Mouse (Mus musculus): ENCODE measurements around the gene Gm136. TPM values are rescaled to one million over a fixed set of nuclear protein-coding genes. Genes with fewer than 3 reads are reported as not detected.
"Not testable (repeated sequence)": the region's sequence is repeated elsewhere in the genome, so short reads cannot be mapped to it uniquely, and the experiment has no call there.

Gm136 gene
- polyA plus RNA-seq, 1 experiment from 2014 or later: not detected

DNA sequence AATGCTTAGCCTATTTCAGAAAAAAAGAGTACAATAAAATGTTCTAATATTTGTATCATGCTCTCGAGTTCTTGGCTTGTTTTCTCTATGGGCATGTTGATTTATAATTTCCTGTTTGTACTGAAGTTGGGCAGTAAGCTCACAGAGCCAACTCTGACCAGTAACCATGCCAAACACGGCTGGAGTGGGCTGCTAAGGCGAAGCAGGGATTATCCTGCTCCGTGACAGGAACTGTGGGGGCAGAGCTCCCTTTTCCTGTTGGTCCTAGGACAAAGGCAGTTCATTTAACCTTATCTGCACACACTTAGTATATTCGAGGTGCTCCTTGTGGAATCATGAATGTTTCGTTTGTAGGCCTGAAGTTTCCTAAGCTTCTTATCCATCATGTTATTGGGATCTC lies 6.8 kb downstream of the Gm136 start:
- Histone ChIP-seq H3K27ac (no peak overlapping the region), H3K4me1 (no peaks in the 10 kb centered on the region), H3K4me3 (no peak overlapping the region), H3K9me3 (no peaks in the 10 kb centered on the region), H3K9ac (no peak overlapping the region), H3K27me3 (replicated peaks) (no peaks in the 10 kb centered on the region), H3K36me3 (no peaks in the 10 kb centered on the region), H3K4me2 (replicated peaks) (no peak overlapping the region)
- ATAC-seq (ENCODE audit: low FRiP score, low read depth): no peak
- 67% methylated on average over 6 of the region's 6 CpGs for WGBS

DNA sequence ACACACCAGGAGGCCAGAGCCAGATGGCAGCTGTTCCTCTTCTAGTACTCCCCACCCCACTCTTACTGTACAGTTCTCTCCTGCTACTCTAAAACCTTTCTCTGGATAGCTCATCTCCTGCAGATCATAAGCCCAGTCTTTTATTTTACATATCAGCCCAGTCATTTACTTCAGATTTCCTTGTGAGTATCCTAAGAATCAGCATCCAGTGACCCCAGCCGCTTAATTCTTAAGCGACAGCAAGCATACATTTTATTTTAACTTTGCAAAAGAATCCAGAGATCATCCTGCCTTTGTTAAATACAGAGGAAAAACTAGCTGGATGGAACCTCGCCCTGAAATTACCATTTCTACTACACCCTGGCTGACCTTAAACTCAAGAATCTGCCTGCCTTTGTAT lies 21.6 kb downstream of the Gm136 start:
- H3K4me1 ChIP-seq: no peaks in the 10 kb centered on the region
- 75% methylated on average over 3 of the region's 3 CpGs for WGBS
- no peaks in the 10 kb centered on the region for H3K27me3 ChIP-seq (replicated peaks)
- no peak overlapping the region for H3K4me2 ChIP-seq (replicated peaks)
- no peak overlapping the region for H3K9ac ChIP-seq
- H3K36me3 ChIP-seq: no peaks in the 10 kb centered on the region
- no peak overlapping the region for H3K27ac ChIP-seq
- no peak for ATAC-seq (ENCODE audit: low FRiP score, low read depth)
- no peaks in the 10 kb centered on the region for H3K9me3 ChIP-seq
- H3K4me3 ChIP-seq: no peak overlapping the region

DNA sequence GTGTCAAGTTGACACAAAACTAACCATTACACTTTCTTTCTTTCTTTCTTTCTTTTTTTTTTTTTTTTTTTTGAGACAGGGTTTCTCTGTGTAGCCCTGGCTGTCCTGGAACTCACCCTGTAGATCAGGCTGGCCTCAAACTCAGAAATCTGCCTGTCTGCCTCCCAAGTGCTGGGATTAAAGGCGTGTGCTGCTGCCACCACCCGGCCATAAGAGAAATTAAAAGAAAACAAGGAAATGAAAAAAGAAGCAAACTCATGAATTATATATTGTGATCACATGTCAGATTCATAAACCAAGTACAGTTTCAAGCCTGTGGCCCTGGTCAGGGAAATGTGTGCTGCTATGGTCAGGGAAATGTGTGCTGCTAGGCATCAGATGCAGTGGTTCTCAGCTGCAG lies 22.6 kb downstream of the Gm136 start:
- not testable (repeated sequence) for H3K4me3 ChIP-seq; H3K4me1 ChIP-seq; ATAC-seq (ENCODE audit: low FRiP score, low read depth); H3K27ac ChIP-seq; H3K9ac ChIP-seq; H3K4me2 ChIP-seq (replicated peaks); H3K36me3 ChIP-seq; H3K9me3 ChIP-seq; H3K27me3 ChIP-seq (replicated peaks)
- WGBS: 38% methylated on average over 2 of the region's 2 CpGs

DNA sequence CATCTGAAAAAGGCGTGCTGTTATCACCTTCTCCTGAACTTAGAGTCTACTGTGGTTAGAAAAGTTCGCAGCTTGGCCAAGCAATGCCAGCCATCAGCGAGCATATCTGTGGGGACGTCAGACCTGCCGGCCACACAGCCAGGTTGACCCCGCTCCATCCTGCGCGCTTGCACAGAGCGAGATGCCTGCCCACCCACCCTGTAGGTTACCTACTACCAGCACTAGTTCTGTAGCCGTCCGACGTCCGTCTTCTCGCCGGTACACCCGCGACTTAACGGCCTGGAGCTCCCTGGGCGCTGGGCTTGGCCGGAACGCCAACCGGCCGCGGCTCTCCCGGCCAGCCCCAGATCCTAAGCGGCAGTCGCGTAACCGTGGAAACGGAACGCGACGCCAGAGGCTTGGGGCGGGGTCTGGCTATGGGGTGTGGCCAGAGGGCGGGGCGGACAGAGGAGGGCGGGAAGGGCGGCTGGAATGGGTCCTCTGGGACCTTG lies 26.2 kb downstream of the Gm136 start, which contains the start of gene Cfap206:
Cfap206 (minus strand) TSS at position 356 of the 491 bp plus-strand sequence.
- Histone ChIP-seq H3K9ac (peak within 1 kb of the TSS; percentile 44), H3K27me3 (replicated peaks) (no peaks in the 10 kb centered on the region), H3K4me1 (no peaks in the 10 kb centered on the region), H3K27ac (no peak within 1 kb of the TSS), H3K9me3 (no peaks in the 10 kb centered on the region), H3K4me3 (peak within 1 kb of the TSS; percentile 50), H3K4me2 (replicated peaks) (peak within 1 kb of the TSS; percentile 87), H3K36me3 (no peaks in the 10 kb centered on the region)
- ATAC-seq (ENCODE audit: low FRiP score, low read depth): peak; percentile 98
- WGBS: under 1% methylated on average over 38 of the region's 38 CpGs

DNA sequence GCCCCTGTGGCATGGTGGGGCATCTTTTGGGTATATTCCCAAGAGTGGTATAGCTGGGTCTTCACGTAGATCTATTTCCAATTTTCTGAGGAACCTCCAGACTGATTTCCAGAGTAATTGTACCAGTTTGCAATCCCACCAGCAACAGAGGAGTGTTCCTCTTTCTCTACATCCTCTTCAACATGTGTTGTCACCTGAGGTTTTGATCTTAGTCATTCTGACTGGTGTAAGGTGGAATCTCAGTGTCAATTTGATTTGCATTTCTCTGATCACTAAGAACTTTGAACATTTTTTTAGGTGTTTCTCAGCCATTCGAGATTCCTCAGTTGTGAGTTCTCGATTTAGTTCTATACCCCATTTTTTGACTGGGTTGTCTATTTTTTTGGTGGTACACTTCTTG lies 30.4 kb downstream of the Gm136 start:
- WGBS: 92% methylated on average over 3 of the region's 3 CpGs
- ATAC-seq (ENCODE audit: low FRiP score, low read depth); H3K4me1 ChIP-seq; H3K9me3 ChIP-seq; H3K36me3 ChIP-seq; H3K4me3 ChIP-seq; H3K27ac ChIP-seq; H3K9ac ChIP-seq; H3K27me3 ChIP-seq (replicated peaks); H3K4me2 ChIP-seq (replicated peaks): not testable (repeated sequence)

DNA sequence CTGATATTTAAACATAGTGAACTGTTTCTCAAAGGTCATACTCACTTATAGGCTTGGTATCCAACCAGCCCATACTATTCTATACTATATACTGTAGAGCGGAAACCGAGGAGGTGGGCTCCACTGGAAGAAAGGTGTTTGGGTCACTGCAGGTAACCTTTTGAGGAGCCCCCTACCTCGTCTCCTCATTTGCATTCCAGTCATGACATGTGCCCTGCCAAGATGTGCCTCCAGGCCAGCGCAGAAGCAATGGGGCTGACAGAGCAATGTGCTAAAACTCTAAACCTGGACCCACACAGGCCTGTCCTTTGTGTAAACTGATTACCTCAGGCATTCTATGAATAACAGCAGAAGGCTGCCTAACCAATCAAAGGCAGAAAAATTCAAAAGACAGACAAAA lies 31.8 kb downstream of the Gm136 start:
- 67% methylated on average over 4 of the region's 4 CpGs for WGBS
- Histone ChIP-seq H3K4me3 (no peak overlapping the region), H3K36me3 (no peaks in the 10 kb centered on the region), H3K9me3 (peaks cover 7% of the 10 kb centered on the region), H3K27me3 (replicated peaks) (no peaks in the 10 kb centered on the region), H3K9ac (no peak overlapping the region), H3K27ac (no peak overlapping the region), H3K4me2 (replicated peaks) (no peak overlapping the region), H3K4me1 (no peaks in the 10 kb centered on the region)
- ATAC-seq (ENCODE audit: low FRiP score, low read depth): no peak

DNA sequence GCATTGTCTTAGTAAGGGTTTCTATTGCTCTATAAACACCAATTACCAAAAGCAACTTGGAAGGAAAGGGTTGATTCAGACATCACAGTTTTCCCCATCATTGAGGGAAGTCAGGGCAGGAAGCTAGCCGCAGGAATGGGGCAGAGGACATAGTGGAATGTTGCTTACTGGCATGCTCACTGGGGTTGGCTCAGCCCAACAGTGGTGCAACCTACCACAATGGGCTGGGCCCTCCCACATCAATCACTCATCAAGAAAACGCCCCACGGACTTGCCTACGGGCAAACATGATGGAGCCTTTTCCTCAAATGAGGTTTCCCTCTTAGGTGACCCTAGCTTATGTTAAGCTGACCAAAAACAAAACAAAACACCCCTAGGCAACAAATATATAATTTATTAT lies 32.9 kb downstream of the Gm136 start:
- WGBS: 62% methylated on average over 4 of the region's 4 CpGs
- no peak for ATAC-seq (ENCODE audit: low FRiP score, low read depth)
- Histone ChIP-seq H3K27ac (no peak overlapping the region), H3K9me3 (peaks cover 7% of the 10 kb centered on the region), H3K4me1 (no peaks in the 10 kb centered on the region), H3K4me2 (replicated peaks) (no peak overlapping the region), H3K4me3 (no peak overlapping the region), H3K36me3 (no peaks in the 10 kb centered on the region), H3K9ac (no peak overlapping the region), H3K27me3 (replicated peaks) (no peaks in the 10 kb centered on the region)

DNA sequence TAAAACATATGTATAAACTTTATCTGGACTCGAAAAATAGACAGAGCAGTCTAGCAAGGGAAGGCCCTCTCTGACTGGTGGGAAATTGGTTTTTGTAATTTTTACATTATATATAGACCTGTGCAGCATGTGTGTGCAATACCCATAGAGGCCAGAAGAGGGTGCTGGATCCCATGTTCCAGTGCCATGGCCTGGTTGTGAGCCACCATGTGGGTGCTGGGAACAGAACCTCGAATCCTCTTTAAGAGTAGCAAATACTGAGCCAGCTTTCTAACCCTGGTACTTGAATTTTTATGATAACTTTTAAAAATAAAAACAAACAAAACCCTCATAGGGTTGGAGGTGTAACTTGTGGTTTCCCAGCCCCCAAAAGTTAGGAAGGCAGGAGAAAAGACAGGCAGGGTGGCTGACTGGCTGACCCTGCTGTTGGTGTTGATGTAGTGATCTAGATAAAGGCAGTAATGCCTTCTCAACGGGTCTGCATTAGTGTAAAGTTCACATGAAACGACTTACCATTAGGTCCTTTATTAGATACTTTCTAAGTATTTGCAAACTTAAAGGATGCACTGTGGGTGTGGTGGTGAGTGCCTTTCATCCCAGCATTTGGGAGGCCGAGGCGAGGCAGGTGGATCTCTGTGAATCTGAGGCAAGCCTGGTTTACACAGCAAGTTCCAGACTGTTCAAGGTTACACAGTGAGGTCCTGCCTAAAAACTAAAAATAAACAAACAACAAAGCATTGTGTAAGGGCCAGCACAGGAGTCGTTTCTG lies 35.8 kb downstream of the Gm136 start:
- Histone ChIP-seq H3K27me3 (replicated peaks) (no peaks in the 10 kb centered on the region), H3K4me1 (no peaks in the 10 kb centered on the region), H3K9me3 (peaks cover 7% of the 10 kb centered on the region), H3K36me3 (no peaks in the 10 kb centered on the region), H3K4me2 (replicated peaks) (no peak overlapping the region), H3K9ac (no peak overlapping the region), H3K27ac (no peak overlapping the region), H3K4me3 (no peak overlapping the region)
- 90% methylated on average over 7 of the region's 7 CpGs for WGBS
- ATAC-seq (ENCODE audit: low FRiP score, low read depth): no peak

DNA sequence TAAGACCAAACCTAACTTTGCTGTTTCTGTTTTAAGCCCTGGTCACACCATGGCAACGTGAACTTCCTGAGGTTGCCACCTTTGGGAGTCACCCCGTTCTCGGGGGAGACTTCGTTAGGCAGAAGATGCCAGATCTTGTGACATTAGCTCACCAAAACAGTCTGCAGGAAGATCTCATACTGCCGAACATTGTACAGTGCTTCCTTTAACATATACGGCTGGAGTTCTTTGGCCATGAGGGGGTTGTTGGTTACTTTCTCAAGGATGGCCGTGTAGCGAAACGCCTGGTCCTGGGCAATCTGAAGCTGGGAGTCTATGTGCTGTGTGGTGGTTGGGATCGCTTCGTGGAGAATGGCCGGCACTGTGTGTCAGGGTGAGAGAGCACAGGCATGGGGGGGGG lies 36.6 kb downstream of the Gm136 start:
- WGBS: 97% methylated on average over 12 of the region's 12 CpGs
- ATAC-seq (ENCODE audit: low FRiP score, low read depth): no peak

DNA sequence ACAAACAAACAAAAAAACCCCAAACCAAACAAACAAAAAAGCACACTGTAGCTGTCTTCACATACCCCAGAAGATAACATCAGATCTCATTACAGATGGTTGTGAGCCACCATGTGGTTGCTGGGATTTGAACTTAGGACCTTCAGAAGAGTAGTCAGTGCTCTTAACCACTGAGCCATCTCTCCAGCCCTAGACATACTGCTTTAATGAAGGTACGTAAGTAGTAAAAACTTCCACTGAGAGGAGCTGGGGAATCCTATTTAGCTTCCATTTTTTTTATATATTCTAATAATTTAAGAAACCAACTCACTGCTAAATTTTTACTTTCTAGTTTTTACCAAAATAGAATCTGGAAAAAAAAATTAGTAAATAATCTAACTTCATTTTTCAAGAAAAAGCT lies 41.0 kb downstream of the Gm136 start:
- Histone ChIP-seq H3K4me3 (no peak overlapping the region), H3K4me1 (no peaks in the 10 kb centered on the region), H3K9me3 (peaks cover 1% of the 10 kb centered on the region), H3K4me2 (replicated peaks) (no peak overlapping the region), H3K9ac (no peak overlapping the region), H3K27ac (no peak overlapping the region), H3K27me3 (replicated peaks) (no peaks in the 10 kb centered on the region), H3K36me3 (no peaks in the 10 kb centered on the region)
- WGBS: 93% methylated on average over 1 of the region's 1 CpGs
- no peak for ATAC-seq (ENCODE audit: low FRiP score, low read depth)

More for the DNA sequence above, 36.6 kb downstream of the Gm136 start:
- Histone ChIP-seq H3K27ac (no peak overlapping the region), H3K36me3 (no peaks in the 10 kb centered on the region), H3K4me1 (no peaks in the 10 kb centered on the region), H3K9ac (no peak overlapping the region), H3K4me3 (no peak overlapping the region), H3K4me2 (replicated peaks) (no peak overlapping the region), H3K9me3 (peaks cover 7% of the 10 kb centered on the region), H3K27me3 (replicated peaks) (no peaks in the 10 kb centered on the region)

DNA sequence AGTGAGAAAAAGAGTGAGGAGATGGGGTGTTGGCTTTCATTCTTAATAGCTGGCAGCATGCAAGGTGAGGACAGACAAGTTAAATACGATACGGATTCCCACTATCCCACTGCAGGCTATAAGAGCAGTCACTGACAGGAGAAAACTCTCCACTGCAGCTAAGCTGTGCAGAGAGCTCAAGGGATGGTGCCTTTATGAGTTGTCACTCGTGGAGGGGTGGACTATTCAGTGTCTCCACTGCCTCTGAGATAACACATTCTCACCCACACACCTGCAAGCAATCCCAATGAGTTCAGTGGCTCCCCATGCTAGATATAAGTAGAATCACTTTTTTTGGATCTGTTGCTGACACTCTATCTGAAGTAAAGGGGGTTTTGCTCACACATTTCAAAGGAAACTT lies 47.9 kb downstream of the Gm136 start:
- no peak overlapping the region for H3K27ac ChIP-seq
- H3K4me1 ChIP-seq: no peaks in the 10 kb centered on the region
- H3K36me3 ChIP-seq: no peaks in the 10 kb centered on the region
- H3K4me2 ChIP-seq (replicated peaks): no peak overlapping the region
- ATAC-seq (ENCODE audit: low FRiP score, low read depth): no peak
- H3K9ac ChIP-seq: no peak overlapping the region
- 77% methylated on average over 3 of the region's 3 CpGs for WGBS
- H3K27me3 ChIP-seq (replicated peaks): no peaks in the 10 kb centered on the region
- no peak overlapping the region for H3K4me3 ChIP-seq
- H3K9me3 ChIP-seq: no peaks in the 10 kb centered on the region; the same call in 1 of the 2 replicates

DNA sequence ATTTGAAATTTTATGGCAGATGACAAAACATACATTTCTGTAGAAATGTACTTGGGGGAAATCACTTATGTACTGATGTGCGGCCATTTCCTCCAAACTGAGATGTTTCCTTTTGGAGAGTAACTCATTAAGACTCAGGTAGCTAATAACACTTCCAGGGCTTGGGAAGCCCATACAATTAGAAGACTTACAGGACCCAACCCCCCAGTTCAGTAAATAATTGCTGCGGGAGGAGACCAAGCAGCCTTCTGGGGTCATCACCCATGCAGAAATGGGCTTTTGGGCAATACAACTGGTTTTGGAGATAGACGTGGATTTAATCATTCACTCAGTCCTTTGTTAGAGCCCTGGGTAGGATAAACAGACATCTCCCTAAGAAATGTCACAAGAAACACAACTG lies 48.8 kb downstream of the Gm136 start:
- H3K27me3 ChIP-seq (replicated peaks): no peaks in the 10 kb centered on the region
- no peak overlapping the region for H3K27ac ChIP-seq
- no peaks in the 10 kb centered on the region for H3K4me1 ChIP-seq
- no peak overlapping the region for H3K4me2 ChIP-seq (replicated peaks)
- H3K36me3 ChIP-seq: no peaks in the 10 kb centered on the region
- no peak for ATAC-seq (ENCODE audit: low FRiP score, low read depth)
- 72% methylated on average over 3 of the region's 3 CpGs for WGBS
- H3K9ac ChIP-seq: no peak overlapping the region
- no peak overlapping the region for H3K4me3 ChIP-seq
- no peaks in the 10 kb centered on the region; the same call in 1 of the 2 replicates for H3K9me3 ChIP-seq

DNA sequence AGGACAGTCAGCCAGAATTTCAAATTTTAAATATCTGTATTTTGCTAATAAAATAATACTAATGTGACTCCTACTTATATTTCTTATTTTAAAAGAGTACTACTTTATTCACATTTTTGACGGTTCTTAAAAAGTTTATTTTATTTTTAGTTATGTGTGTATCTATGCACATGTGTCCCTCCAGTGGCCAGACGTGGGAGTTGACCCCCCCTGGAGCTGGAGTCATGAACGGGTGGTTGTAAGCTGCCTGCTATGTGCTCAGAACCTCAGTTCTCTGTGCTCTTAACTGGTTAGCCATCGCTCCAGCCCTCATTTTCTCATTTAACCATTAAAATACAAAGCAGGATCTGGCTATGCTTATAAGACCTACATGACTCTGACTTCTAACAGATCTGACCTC lies 53.0 kb downstream of the Gm136 start:
- no peaks in the 10 kb centered on the region for H3K9me3 ChIP-seq
- H3K36me3 ChIP-seq: no peaks in the 10 kb centered on the region
- no peak overlapping the region for H3K4me3 ChIP-seq
- H3K4me2 ChIP-seq (replicated peaks): no peak overlapping the region
- H3K4me1 ChIP-seq: no peaks in the 10 kb centered on the region
- no peak overlapping the region for H3K9ac ChIP-seq
- ATAC-seq (ENCODE audit: low FRiP score, low read depth): no peak
- H3K27ac ChIP-seq: no peak overlapping the region
- no peaks in the 10 kb centered on the region for H3K27me3 ChIP-seq (replicated peaks)
- WGBS: 76% methylated on average over 4 of the region's 4 CpGs

All from neural tube, embryonic 12.5 days (tissue).